Mouse (Mus musculus): ENCODE data around the gene Sec11a.
"Not testable (repeated sequence)": the region's sequence is repeated elsewhere in the genome, so short reads cannot be mapped to it uniquely, and the experiment has no call there.

Sec11a gene

GRCm38 (mm10) chr7:80971419-80971818 lies 23.8 kb upstream of the Sec11a start:
- Histone ChIP-seq H3K4me3 (replicated peaks; ENCODE audit: low read length) (no peak overlapping the region), H3K9me3 (ENCODE audit: low read length) (peaks cover 5% of the 10 kb centered on the region; the same call in 1 of the 2 replicates), H3K36me3 (ENCODE audit: insufficient read depth, low read length) (no peaks in the 10 kb centered on the region), H3K27me3 (ENCODE audit: insufficient read depth, low read length) (no peaks in the 10 kb centered on the region; the same call in 1 of the 2 replicates), H3K4me1 (replicated peaks; ENCODE audit: low read depth, low read length) (no peaks in the 10 kb centered on the region)
- TF ChIP-seq CTCF (conservative IDR thresholded peaks at IDR 0.05; ENCODE audit: low read length) (no peak), NANOG (IDR thresholded peaks at IDR 0.05; ENCODE audit: borderline replicate concordance, low read length) (no peak), POU5F1 (IDR thresholded peaks at IDR 0.05; ENCODE audit: borderline replicate concordance, low read length) (no peak)

GRCm38 (mm10) chr7:80970913-80971312 lies 23.3 kb upstream of the Sec11a start:
- H3K27me3 ChIP-seq (ENCODE audit: insufficient read depth, low read length) = no peaks in the 10 kb centered on the region; the same call in 1 of the 2 replicates
- no peaks in the 10 kb centered on the region for H3K36me3 ChIP-seq (ENCODE audit: insufficient read depth, low read length)
- no peaks in the 10 kb centered on the region for H3K4me1 ChIP-seq (replicated peaks; ENCODE audit: low read depth, low read length)
- H3K9me3 ChIP-seq (ENCODE audit: low read length) = peaks cover 5% of the 10 kb centered on the region; the same call in 1 of the 2 replicates
- TF ChIP-seq NANOG (IDR thresholded peaks at IDR 0.05; ENCODE audit: borderline replicate concordance, low read length) (no peak), POU5F1 (IDR thresholded peaks at IDR 0.05; ENCODE audit: borderline replicate concordance, low read length) (no peak), CTCF (conservative IDR thresholded peaks at IDR 0.05; ENCODE audit: low read length) (no peak)
- no peak overlapping the region for H3K4me3 ChIP-seq (replicated peaks; ENCODE audit: low read length)

- H3K36me3 ChIP-seq (ENCODE audit: insufficient read depth, low read length) = no peaks in the 10 kb centered on the region
- H3K4me3 ChIP-seq (replicated peaks; ENCODE audit: low read length) = peak overlapping the region; percentile 14; the same call in 1 of the 2 replicates
- no peak for TF ChIP-seq CTCF (conservative IDR thresholded peaks at IDR 0.05; ENCODE audit: low read length)
- TF ChIP-seq POU5F1 (IDR thresholded peaks at IDR 0.05; ENCODE audit: borderline replicate concordance, low read length) = no peak
- TF ChIP-seq NANOG (IDR thresholded peaks at IDR 0.05; ENCODE audit: borderline replicate concordance, low read length) = peak; percentile 70
- peaks cover 26% of the 10 kb centered on the region for H3K4me1 ChIP-seq (replicated peaks; ENCODE audit: low read depth, low read length)
- no peaks in the 10 kb centered on the region for H3K9me3 ChIP-seq (ENCODE audit: low read length)
- no peaks in the 10 kb centered on the region for H3K27me3 ChIP-seq (ENCODE audit: insufficient read depth, low read length)
These were observed 15.2 kb upstream of the Sec11a start for GRCm38 (mm10) chr7:80962799-80963198.

GRCm38 (mm10) chr7:80959003-80959402 lies 11.4 kb upstream of the Sec11a start:
- Histone ChIP-seq H3K36me3 (ENCODE audit: insufficient read depth, low read length) (no peaks in the 10 kb centered on the region), H3K27me3 (ENCODE audit: insufficient read depth, low read length) (no peaks in the 10 kb centered on the region; the same call in 1 of the 2 replicates), H3K4me1 (replicated peaks; ENCODE audit: low read depth, low read length) (peaks cover 17% of the 10 kb centered on the region), H3K4me3 (replicated peaks; ENCODE audit: low read length) (no peak overlapping the region), H3K9me3 (ENCODE audit: low read length) (no peaks in the 10 kb centered on the region)
- TF ChIP-seq POU5F1 (IDR thresholded peaks at IDR 0.05; ENCODE audit: borderline replicate concordance, low read length) (no peak), NANOG (IDR thresholded peaks at IDR 0.05; ENCODE audit: borderline replicate concordance, low read length) (no peak), CTCF (conservative IDR thresholded peaks at IDR 0.05; ENCODE audit: low read length) (no peak)

- Histone ChIP-seq H3K27me3 (ENCODE audit: insufficient read depth, low read length) (no peaks in the 10 kb centered on the region; the same call in 1 of the 2 replicates), H3K36me3 (ENCODE audit: insufficient read depth, low read length) (no peaks in the 10 kb centered on the region), H3K9me3 (ENCODE audit: low read length) (no peaks in the 10 kb centered on the region), H3K4me3 (replicated peaks; ENCODE audit: low read length) (no peak overlapping the region), H3K4me1 (replicated peaks; ENCODE audit: low read depth, low read length) (no peaks in the 10 kb centered on the region)
- no peak for TF ChIP-seq NANOG (IDR thresholded peaks at IDR 0.05; ENCODE audit: borderline replicate concordance, low read length)
- TF ChIP-seq POU5F1 (IDR thresholded peaks at IDR 0.05; ENCODE audit: borderline replicate concordance, low read length) = no peak
- no peak for TF ChIP-seq CTCF (conservative IDR thresholded peaks at IDR 0.05; ENCODE audit: low read length)
These were observed 9.3 kb upstream of the Sec11a start for GRCm38 (mm10) chr7:80956891-80957290.

GRCm38 (mm10) chr7:80954251-80954650 lies 6.7 kb upstream of the Sec11a start:
- Histone ChIP-seq H3K27me3 (ENCODE audit: insufficient read depth, low read length) (peaks cover 3% of the 10 kb centered on the region; the same call in 1 of the 2 replicates), H3K36me3 (ENCODE audit: insufficient read depth, low read length) (no peaks in the 10 kb centered on the region), H3K9me3 (ENCODE audit: low read length) (no peaks in the 10 kb centered on the region), H3K4me1 (replicated peaks; ENCODE audit: low read depth, low read length) (no peaks in the 10 kb centered on the region), H3K4me3 (replicated peaks; ENCODE audit: low read length) (no peak overlapping the region)
- no peak for TF ChIP-seq POU5F1 (IDR thresholded peaks at IDR 0.05; ENCODE audit: borderline replicate concordance, low read length)
- TF ChIP-seq NANOG (IDR thresholded peaks at IDR 0.05; ENCODE audit: borderline replicate concordance, low read length) = no peak
- TF ChIP-seq CTCF (conservative IDR thresholded peaks at IDR 0.05; ENCODE audit: low read length) = no peak

- Histone ChIP-seq H3K9me3 (ENCODE audit: low read length) (no peaks in the 10 kb centered on the region), H3K27me3 (ENCODE audit: insufficient read depth, low read length) (peaks cover 3% of the 10 kb centered on the region; the same call in 1 of the 2 replicates), H3K4me3 (replicated peaks; ENCODE audit: low read length) (no peak overlapping the region), H3K4me1 (replicated peaks; ENCODE audit: low read depth, low read length) (peaks cover 8% of the 10 kb centered on the region), H3K36me3 (ENCODE audit: insufficient read depth, low read length) (no peaks in the 10 kb centered on the region)
- no peak for TF ChIP-seq NANOG (IDR thresholded peaks at IDR 0.05; ENCODE audit: borderline replicate concordance, low read length)
- TF ChIP-seq CTCF (conservative IDR thresholded peaks at IDR 0.05; ENCODE audit: low read length) = no peak
- TF ChIP-seq POU5F1 (IDR thresholded peaks at IDR 0.05; ENCODE audit: borderline replicate concordance, low read length) = no peak
These were observed 4.6 kb upstream of the Sec11a start for GRCm38 (mm10) chr7:80952140-80952539.

GRCm38 (mm10) chr7:80951461-80951860 lies 3.9 kb upstream of the Sec11a start:
- no peaks in the 10 kb centered on the region for H3K36me3 ChIP-seq (ENCODE audit: insufficient read depth, low read length)
- TF ChIP-seq POU5F1 (IDR thresholded peaks at IDR 0.05; ENCODE audit: borderline replicate concordance, low read length) (no peak), CTCF (conservative IDR thresholded peaks at IDR 0.05; ENCODE audit: low read length) (no peak), NANOG (IDR thresholded peaks at IDR 0.05; ENCODE audit: borderline replicate concordance, low read length) (no peak)
- no peaks in the 10 kb centered on the region for H3K9me3 ChIP-seq (ENCODE audit: low read length)

GRCm38 (mm10) chr7:80939808-80940207 lies 7.8 kb downstream of the Sec11a start:
- H3K9me3 ChIP-seq (ENCODE audit: low read length) = no peaks in the 10 kb centered on the region
- H3K36me3 ChIP-seq (ENCODE audit: insufficient read depth, low read length) = peaks cover 38% of the 10 kb centered on the region
- TF ChIP-seq NANOG (IDR thresholded peaks at IDR 0.05; ENCODE audit: borderline replicate concordance, low read length) (no peak), CTCF (conservative IDR thresholded peaks at IDR 0.05; ENCODE audit: low read length) (no peak)
- no peak overlapping the region for H3K4me3 ChIP-seq (replicated peaks; ENCODE audit: low read length)
- peaks cover 46% of the 10 kb centered on the region for H3K4me1 ChIP-seq (replicated peaks; ENCODE audit: low read depth, low read length)
- H3K27me3 ChIP-seq (ENCODE audit: insufficient read depth, low read length) = no peaks in the 10 kb centered on the region

More at GRCm38 (mm10) chr7:80951461-80951860, 3.9 kb upstream of the Sec11a start:
- Histone ChIP-seq H3K4me3 (replicated peaks; ENCODE audit: low read length) (no peak overlapping the region), H3K4me1 (replicated peaks; ENCODE audit: low read depth, low read length) (peaks cover 13% of the 10 kb centered on the region), H3K27me3 (ENCODE audit: insufficient read depth, low read length) (peaks cover 3% of the 10 kb centered on the region; the same call in 1 of the 2 replicates)

GRCm38 (mm10) chr7:80937304-80937666 lies 10.3 kb downstream of the Sec11a start:
- peaks cover 33% of the 10 kb centered on the region for H3K4me1 ChIP-seq (replicated peaks; ENCODE audit: low read depth, low read length)
- H3K27me3 ChIP-seq (ENCODE audit: insufficient read depth, low read length); H3K4me3 ChIP-seq (replicated peaks; ENCODE audit: low read length); H3K9me3 ChIP-seq (ENCODE audit: low read length): not testable (repeated sequence)
- H3K36me3 ChIP-seq (ENCODE audit: insufficient read depth, low read length) = peaks cover 55% of the 10 kb centered on the region

GRCm38 (mm10) chr7:80936617-80937303 lies 10.8 kb downstream of the Sec11a start:
- Histone ChIP-seq H3K4me1 (replicated peaks; ENCODE audit: low read depth, low read length) (peaks cover 30% of the 10 kb centered on the region), H3K36me3 (ENCODE audit: insufficient read depth, low read length) (peaks cover 55% of the 10 kb centered on the region)
- not testable (repeated sequence) for H3K4me3 ChIP-seq (replicated peaks; ENCODE audit: low read length); H3K27me3 ChIP-seq (ENCODE audit: insufficient read depth, low read length); H3K9me3 ChIP-seq (ENCODE audit: low read length)

Measured in E14TG2a.4 (cell line).